Mouse (Mus musculus): Measurements from ENCODE around the gene C1ql4.
"Not testable (repeated sequence)": the region's sequence is repeated elsewhere in the genome, so short reads cannot be mapped to it uniquely, and the experiment has no call there.

C1ql4 gene

GRCm38 (mm10) chr15:99071988-99072387 lies 15.6 kb downstream of the C1ql4 start:
- DNase-seq: no peak

GRCm38 (mm10) chr15:99065557-99066165 lies 22.0 kb downstream of the C1ql4 start:
- no peak for DNase-seq

GRCm38 (mm10) chr15:99056332-99056731 lies 31.3 kb downstream of the C1ql4 start:
- no peak for DNase-seq

- peak; percentile 52 for DNase-seq
Measured at GRCm38 (mm10) chr15:99055511-99055961, 32.1 kb downstream of the C1ql4 start.

- DNase-seq: no peak
Measured at GRCm38 (mm10) chr15:99055040-99055439, 32.6 kb downstream of the C1ql4 start, which contains the start of gene Prph. TSS of gene Prph (plus strand) at chr15:99055174.

GRCm38 (mm10) chr15:99053373-99053772 lies 34.2 kb downstream of the C1ql4 start:
- no peak for DNase-seq

- no peak for DNase-seq
Measured at GRCm38 (mm10) chr15:99049473-99050253, 38.0 kb downstream of the C1ql4 start.

GRCm38 (mm10) chr15:99045734-99046133 lies 41.9 kb downstream of the C1ql4 start:
- DNase-seq: not testable (repeated sequence)

- DNase-seq: no peak
Measured at GRCm38 (mm10) chr15:99044854-99045253, 42.8 kb downstream of the C1ql4 start.

GRCm38 (mm10) chr15:99042334-99042733 lies 45.3 kb downstream of the C1ql4 start:
- no peak for DNase-seq

GRCm38 (mm10) chr15:99040920-99041856 lies 46.4 kb downstream of the C1ql4 start:
- no peak for DNase-seq

- DNase-seq: no peak
Measured at GRCm38 (mm10) chr15:99039996-99040919, 47.4 kb downstream of the C1ql4 start.

- no peak for DNase-seq
Measured at GRCm38 (mm10) chr15:99039306-99039705, 48.3 kb downstream of the C1ql4 start.

GRCm38 (mm10) chr15:99038797-99039196 lies 48.8 kb downstream of the C1ql4 start:
- DNase-seq: no peak

- DNase-seq: no peak
Measured at GRCm38 (mm10) chr15:99038025-99038424, 49.6 kb downstream of the C1ql4 start.

GRCm38 (mm10) chr15:99036249-99036905 lies 51.2 kb downstream of the C1ql4 start:
- DNase-seq: no peak

- DNase-seq: peak; percentile 50
Measured at GRCm38 (mm10) chr15:99035431-99035830, 52.2 kb downstream of the C1ql4 start.

Measured in right cerebral cortex, postnatal 25 days (tissue).